Mouse (Mus musculus): ENCODE results near the gene Plk5. TPM values are rescaled to one million over a fixed set of nuclear protein-coding genes. Genes with fewer than 3 reads are reported as not detected.
A peak's percentile ranks its signal among the peaks of the same experiment; 100 is the strongest.

The Plk5 gene
- total and polyA plus RNA-seq, 3 experiments = not detected

GRCm38 (mm10) chr10:80403044-80403692, 46.9 kb downstream of the Plk5 start:
- Histone ChIP-seq H3K36me3 (replicated peaks in 1 of 2; ENCODE audit: control insufficient read depth in 1 of 2, insufficient read depth in 1 of 2, low read length in 1 of 2) (peaks cover 34 to 49% of the 10 kb centered on the region in 2 experiments), H3K4me1 (ENCODE audit: control insufficient read depth in 1 of 2, insufficient read depth in 2 of 2) (peaks cover 20 to 48% of the 10 kb centered on the region in 2 experiments), H3K9ac (ENCODE audit: insufficient read depth, low read depth) (no peak overlapping the region), H3K4me3 (replicated peaks in 1 of 3; ENCODE audit: low read depth in 2 of 3, low read length in 2 of 3, poor library complexity in 1 of 3) (no peak overlapping the region), H3K27me3 (replicated peaks) (no peaks in the 10 kb centered on the region), H3K9me3 (replicated peaks; ENCODE audit: low read length) (peaks cover 9% of the 10 kb centered on the region), H3K79me2 (replicated peaks; ENCODE audit: control insufficient read depth, extremely low read depth, insufficient read depth, poor library complexity, severe bottlenecking) (peaks cover 25% of the 10 kb centered on the region), H3K4me2 (ENCODE audit: insufficient read depth, low read depth, poor library complexity, severe bottlenecking) (no peak overlapping the region), H3K27ac (ENCODE audit: insufficient read depth, low read depth) (no peak overlapping the region)
- dilution Hi-C loops (cut with MboI; ENCODE audit: extremely low pct_ligation_motif_present, extremely low pct_unique_long_range_greater_than_20kb, low sequenced_read_pairs) = no loop called here
- DNase-seq (ENCODE audit: extremely low read depth) = no peak
- in situ Hi-C loops (cut with MboI; ENCODE audit: low pct_ligation_motif_present, low pct_unique_long_range_greater_than_20kb, low sequenced_read_pairs) = no loop called here
- peak; percentile 62 for TF ChIP-seq CTCF (conservative IDR thresholded peaks at IDR 0.05 in 1 of 2, IDR thresholded peaks at IDR 0.05 in 1 of 2; ENCODE audit: low read depth in 2 of 2, low read length in 2 of 2)
- peak; percentile 43 for TF ChIP-seq SMC3 (IDR thresholded peaks at IDR 0.05; ENCODE audit: low read depth, low read length)
- TF ChIP-seq UBTF (IDR thresholded peaks at IDR 0.05; ENCODE audit: low read depth, low read length) = no peak
- TF ChIP-seq RAD21 (IDR thresholded peaks at IDR 0.05; ENCODE audit: low read depth, low read length) = peak; percentile 17

DNA sequence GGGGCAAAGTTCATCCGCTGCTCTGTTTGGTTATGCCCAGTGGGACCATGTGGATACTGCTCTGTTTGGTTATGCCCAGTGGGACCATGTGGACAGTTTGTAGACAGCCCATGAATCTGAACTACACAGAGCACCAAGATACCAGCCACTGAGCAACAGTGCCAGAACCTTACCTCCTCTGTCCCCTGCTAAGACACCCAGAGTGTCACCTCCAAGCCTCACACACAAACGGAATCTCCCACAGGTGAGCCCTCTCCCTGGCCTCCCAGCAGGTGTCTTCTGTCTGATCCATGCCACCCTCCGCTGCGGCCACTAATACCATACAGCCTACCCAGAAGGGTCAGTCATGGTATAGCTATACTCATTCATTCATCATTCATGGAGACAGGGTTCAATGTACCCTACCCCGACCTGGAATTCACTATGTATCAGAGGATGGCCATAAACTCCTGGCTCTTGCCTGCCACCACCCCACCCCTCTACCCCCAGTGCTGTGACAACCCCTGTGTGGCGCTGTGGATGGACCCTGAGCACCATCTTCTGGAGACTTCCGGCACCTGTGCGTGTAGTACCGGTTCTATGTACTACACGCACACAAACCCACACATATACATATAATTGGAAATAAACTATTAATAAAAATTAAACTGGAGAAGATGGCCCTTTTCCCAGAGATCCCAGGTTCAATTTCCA, 49.4 kb downstream of the Plk5 start:
- peaks cover 25% of the 10 kb centered on the region for H3K79me2 ChIP-seq (replicated peaks; ENCODE audit: control insufficient read depth, extremely low read depth, insufficient read depth, poor library complexity, severe bottlenecking)
- no peak overlapping the region for H3K27ac ChIP-seq (ENCODE audit: insufficient read depth, low read depth)
- H3K9ac ChIP-seq (ENCODE audit: insufficient read depth, low read depth) = peak overlapping the region; percentile 81
- H3K36me3 ChIP-seq (replicated peaks in 1 of 2; ENCODE audit: control insufficient read depth in 1 of 2, insufficient read depth in 1 of 2, low read length in 1 of 2) = peaks cover 52 to 73% of the 10 kb centered on the region in 2 experiments
- in situ Hi-C loops (cut with MboI; ENCODE audit: low pct_ligation_motif_present, low pct_unique_long_range_greater_than_20kb, low sequenced_read_pairs) (no loop called here), dilution Hi-C loops (cut with MboI; ENCODE audit: extremely low pct_ligation_motif_present, extremely low pct_unique_long_range_greater_than_20kb, low sequenced_read_pairs) (no loop called here)
- TF ChIP-seq ELF1 (IDR thresholded peaks at IDR 0.05; ENCODE audit: low read depth, low read length) (0 out of 2 replicates have a peak, but pooled peaks have one; percentile 23), JUN (IDR thresholded peaks at IDR 0.05; ENCODE audit: insufficient read depth, low read depth, low read length) (no peak), SIN3A (IDR thresholded peaks at IDR 0.05; ENCODE audit: low read length) (peak; percentile 55; the same call in 1 of the 2 replicates), BHLHE40 (IDR thresholded peaks at IDR 0.05; ENCODE audit: low read depth, low read length) (no peak), MXI1 (IDR thresholded peaks at IDR 0.05; ENCODE audit: low read depth, low read length) (peak; percentile 64), E2F4 (IDR thresholded peaks at IDR 0.05; ENCODE audit: insufficient replicate concordance, low read depth, low read length) (no peak), USF2 (conservative IDR thresholded peaks at IDR 0.05; ENCODE audit: low read depth, low read length) (no peak), IRF4 (IDR thresholded peaks at IDR 0.05; ENCODE audit: low read depth, low read length) (no peak), MAZ (IDR thresholded peaks at IDR 0.05; ENCODE audit: low read depth, low read length) (peak; percentile 44; the same call in 1 of the 2 replicates), NELFE (IDR thresholded peaks at IDR 0.05; ENCODE audit: low read depth, low read length) (no peak), MEF2A (IDR thresholded peaks at IDR 0.05; ENCODE audit: borderline replicate concordance, low read depth, low read length) (no peak), RAD21 (IDR thresholded peaks at IDR 0.05; ENCODE audit: low read depth, low read length) (peak; percentile 62), MAX (IDR thresholded peaks at IDR 0.05; ENCODE audit: low read length) (no peak), CTCF (conservative IDR thresholded peaks at IDR 0.05 in 1 of 2, IDR thresholded peaks at IDR 0.05 in 1 of 2; ENCODE audit: low read depth in 2 of 2, low read length in 2 of 2) (peak in 1 of 2 experiments; percentile 71; a peak in 2 of 4 replicates), KAT2A (IDR thresholded peaks at IDR 0.05; ENCODE audit: insufficient replicate concordance, low read length) (no peak), CHD1 (IDR thresholded peaks at IDR 0.05; ENCODE audit: low read depth, low read length) (no peak), MAFK (IDR thresholded peaks at IDR 0.05; ENCODE audit: insufficient replicate concordance, low read length) (no peak), PAX5 (IDR thresholded peaks at IDR 0.05; ENCODE audit: low read length) (no peak), SMC3 (IDR thresholded peaks at IDR 0.05; ENCODE audit: low read depth, low read length) (peak; percentile 60), USF1 (IDR thresholded peaks at IDR 0.05; ENCODE audit: low read depth, low read length) (no peak)
- peak overlapping the region; percentile 83 for H3K4me2 ChIP-seq (ENCODE audit: insufficient read depth, low read depth, poor library complexity, severe bottlenecking)
- peaks cover 9% of the 10 kb centered on the region for H3K9me3 ChIP-seq (replicated peaks; ENCODE audit: low read length)
- no peaks in the 10 kb centered on the region for H3K27me3 ChIP-seq (replicated peaks)
- peak; percentile 46 for DNase-seq (ENCODE audit: extremely low read depth)
- peak overlapping the region; percentile 85 to 97 (median 95) for H3K4me3 ChIP-seq (replicated peaks in 1 of 3; ENCODE audit: low read depth in 2 of 3, low read length in 2 of 3, poor library complexity in 1 of 3)
- H3K4me1 ChIP-seq (ENCODE audit: control insufficient read depth in 1 of 2, insufficient read depth in 2 of 2) = peaks cover 16 to 45% of the 10 kb centered on the region in 2 experiments

All from CH12.LX (cell line).